Mouse (Mus musculus) liver (tissue): Measurements from ENCODE around the gene Akr1d1.

Experiments
- DNase-seq: peaks from one replicate; pipeline ENCODE4 v3.0.0-alpha.2; 2020; ENCODE audit warnings: mixed read lengths

Akr1d1 gene

GRCm38 (mm10) chr6:37529940-37530339 lies at the start of gene Akr1d1:
Gene Akr1d1 (plus strand): TSS chr6:37530173.
- no peak for DNase-seq

DNA sequence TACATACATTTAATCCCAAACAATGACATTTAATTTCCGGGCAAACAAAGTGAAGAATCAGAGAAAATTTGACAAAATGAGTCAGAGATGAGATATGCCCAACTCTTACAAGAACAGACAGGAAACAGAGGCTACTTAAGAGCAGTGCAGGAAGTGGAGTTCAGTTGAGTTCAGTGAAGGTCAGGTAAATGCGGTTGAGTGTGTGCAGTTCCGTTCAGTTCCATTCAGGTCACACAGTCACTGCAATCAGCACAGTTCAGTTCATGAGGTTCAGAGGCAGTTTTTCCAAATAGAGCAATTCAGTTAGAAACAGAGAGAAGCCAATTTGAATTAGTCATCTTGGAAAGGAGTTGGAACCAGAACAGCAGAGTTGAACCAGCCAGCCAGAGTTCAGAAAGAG lies 48.8 kb upstream of the Akr1d1 start:
- no peak for DNase-seq

DNA sequence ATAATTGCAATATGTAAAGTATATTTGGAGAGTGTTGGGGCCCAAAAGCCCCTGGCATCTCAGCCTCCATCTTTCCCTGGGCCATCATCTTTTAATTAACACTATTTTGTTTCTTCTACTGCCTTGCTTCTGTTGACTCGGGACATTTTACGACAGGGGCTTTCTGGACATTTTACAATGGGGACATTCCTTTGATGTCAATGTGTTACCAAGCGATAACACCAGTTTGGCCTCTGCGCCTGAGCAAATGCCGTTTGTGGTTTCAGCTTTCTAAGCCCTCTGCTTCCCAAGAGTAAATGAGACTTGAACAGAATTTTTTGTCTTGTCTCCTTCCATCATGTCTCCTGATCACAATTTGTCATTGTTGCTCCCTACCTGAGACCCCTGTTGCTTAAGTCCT lies 46.7 kb upstream of the Akr1d1 start:
- DNase-seq: peak; percentile 32

GRCm38 (mm10) chr6:37484588-37485070 lies 45.3 kb upstream of the Akr1d1 start:
- no peak for DNase-seq

GRCm38 (mm10) chr6:37486502-37486901 lies 43.5 kb upstream of the Akr1d1 start:
- DNase-seq: no peak

DNA sequence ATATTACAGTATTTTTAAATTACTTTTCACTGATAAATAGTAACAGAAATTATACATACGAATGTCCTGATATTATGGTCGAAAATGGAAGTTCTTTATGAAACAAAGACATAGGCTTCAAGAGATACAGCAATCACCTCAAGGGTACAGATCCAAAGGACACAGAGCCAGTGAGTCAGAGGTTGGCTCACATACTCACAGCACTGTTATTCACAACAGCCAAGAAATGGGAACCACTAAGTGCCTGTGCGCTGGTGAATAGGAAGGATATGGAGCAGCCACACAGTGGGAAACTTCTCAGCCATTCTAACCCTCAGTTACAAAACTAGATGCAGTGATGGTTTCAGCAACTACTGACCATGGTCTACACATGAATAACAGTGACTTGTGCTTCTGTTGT lies 37.7 kb upstream of the Akr1d1 start:
- no peak for DNase-seq

GRCm38 (mm10) chr6:37494957-37495356 lies 35.0 kb upstream of the Akr1d1 start:
- no peak for DNase-seq

DNA sequence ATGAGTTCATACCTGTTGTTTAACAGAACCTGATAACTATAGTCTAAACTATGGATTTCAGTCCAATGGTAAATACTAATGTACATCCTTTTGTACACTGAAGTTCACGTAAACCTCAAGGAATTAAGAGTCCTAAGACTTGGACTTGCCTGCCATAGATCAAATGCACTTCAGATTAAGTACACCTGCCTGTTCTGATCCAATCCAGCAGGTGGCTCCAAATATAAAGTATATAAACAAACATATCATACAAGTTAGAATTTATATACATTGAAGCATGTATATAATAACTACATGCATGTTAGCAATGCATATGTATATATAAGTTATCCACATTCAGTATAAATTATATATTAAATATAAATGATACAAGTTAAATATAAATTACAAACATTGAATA lies 33.1 kb upstream of the Akr1d1 start:
- no peak for DNase-seq

DNA sequence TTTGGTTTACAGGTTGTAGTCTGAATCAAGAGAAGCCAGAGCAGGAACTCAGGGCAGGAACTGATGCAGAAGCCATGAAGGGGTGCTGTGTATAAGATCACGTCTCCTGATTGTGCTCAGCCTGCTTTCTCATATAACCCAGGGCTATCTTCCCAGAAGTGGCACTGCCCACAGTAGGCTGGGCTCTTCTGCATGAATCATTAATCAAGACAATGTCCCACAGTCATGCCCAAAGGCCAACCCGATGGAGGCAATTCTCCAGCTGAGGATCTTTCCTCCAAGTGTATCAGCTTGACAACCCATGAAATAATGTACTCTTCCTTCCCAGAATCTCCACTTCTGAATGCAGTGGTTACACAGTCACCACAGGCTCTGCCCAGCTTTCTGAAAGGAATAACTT lies 24.4 kb upstream of the Akr1d1 start:
- DNase-seq: no peak

DNA sequence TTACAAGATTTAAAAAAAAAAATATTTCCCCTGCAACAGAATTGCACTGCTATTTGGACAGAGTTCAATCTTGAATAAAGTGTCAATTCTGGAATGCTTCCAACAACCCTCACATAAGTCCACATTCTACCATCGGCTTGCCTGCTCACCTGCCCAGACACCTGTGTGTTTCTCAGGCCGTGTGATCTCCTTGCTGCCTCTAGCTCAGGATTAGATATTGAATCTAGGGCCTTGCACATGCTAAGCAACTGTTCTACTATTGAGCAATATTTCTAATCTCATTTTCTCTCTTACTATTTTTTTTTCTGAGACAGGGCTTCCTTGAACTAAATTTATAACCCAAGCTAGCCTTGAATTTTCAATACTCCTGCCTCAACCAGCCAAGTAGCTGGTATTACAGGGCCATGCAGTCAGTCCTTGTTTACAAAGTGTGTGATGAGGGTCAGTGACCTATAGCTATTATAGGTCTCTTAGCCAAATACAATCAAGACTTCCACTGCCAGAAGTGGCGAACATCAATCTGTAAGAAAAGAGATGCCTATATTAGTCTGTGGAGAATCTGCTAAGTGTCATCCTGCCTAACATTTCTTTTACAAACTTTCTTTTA lies 23.0 kb upstream of the Akr1d1 start:
- no peak for DNase-seq

DNA sequence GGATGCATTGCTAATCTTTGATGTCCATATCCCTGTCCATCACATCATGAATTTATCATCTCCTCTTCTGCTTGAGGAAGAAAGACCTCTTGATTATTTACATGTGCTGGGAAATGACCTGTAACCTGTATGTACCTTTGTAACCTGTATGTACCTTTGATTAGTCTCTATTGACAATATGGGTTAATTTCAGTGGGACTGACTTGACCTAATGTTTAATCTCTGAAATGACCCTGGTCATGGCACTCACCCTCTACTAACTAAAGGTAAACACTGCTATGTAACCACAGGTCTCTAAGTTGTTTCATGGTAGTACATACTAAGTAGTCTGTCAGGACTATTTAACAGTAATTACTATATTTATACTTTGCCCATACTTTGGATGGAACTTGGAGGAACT lies 19.2 kb upstream of the Akr1d1 start:
- no peak for DNase-seq

DNA sequence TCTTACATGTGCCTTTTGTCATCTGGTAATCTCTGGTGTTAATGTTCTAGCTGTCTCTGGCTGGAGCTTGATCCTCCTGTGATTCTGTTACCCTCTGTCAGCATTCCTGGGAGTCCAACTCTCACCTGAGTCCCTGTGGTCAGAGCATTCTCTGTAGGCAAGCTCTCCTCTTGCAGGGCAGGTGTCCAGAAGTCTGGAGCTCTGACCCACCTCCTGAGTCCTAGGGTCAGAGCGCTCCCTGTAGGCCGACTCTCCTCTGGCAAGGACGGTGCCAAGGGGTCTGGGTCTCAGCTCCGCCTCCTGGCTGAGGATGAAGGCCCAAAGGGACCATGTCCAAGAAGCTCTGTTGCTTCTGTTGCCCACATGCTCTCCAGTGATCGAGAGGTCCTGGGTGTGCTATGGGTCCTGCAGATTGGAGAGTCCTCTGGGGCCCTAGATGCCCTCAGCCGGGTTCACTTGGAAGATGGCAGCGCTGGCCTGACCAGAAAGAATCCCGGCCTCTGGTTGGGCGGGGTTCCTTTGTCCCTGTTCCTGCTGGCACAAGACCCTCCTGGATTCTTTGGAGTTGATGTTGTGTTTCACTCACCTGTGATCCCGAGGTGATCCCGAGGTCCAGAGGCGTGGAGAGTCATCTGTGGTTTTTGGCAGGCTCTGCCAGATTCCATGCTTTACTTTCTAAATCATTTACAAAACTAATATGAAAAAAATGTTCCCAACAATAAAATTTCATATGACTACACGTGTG lies 9.2 kb upstream of the Akr1d1 start:
- no peak for DNase-seq

- no peak for DNase-seq
Observed at GRCm38 (mm10) chr6:37532036-37532435, 2.1 kb downstream of the Akr1d1 start.

DNA sequence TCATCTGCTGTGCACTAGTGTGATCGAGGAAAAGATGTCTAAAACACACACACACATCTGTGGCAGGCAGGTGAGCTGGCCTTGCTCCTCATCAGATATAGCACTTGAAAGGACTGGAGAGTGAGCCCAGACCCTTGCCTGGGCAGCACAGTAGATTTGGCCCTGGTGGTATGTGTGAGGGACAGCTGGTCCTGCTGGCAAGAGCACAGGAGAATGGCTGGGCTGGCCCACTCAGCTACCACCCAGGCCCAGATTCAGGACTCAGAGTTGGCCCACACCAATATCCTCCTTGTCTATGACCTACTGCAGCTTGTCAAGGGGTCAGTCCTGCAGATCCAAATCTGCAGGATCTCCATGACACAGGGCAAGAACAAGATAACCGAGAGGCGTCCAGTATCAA lies 6.9 kb downstream of the Akr1d1 start:
- DNase-seq: no peak

GRCm38 (mm10) chr6:37537801-37538200 lies 7.8 kb downstream of the Akr1d1 start:
- no peak for DNase-seq

- DNase-seq: no peak
Observed at GRCm38 (mm10) chr6:37538792-37539191, 8.8 kb downstream of the Akr1d1 start.

- DNase-seq: no peak
Observed at GRCm38 (mm10) chr6:37539403-37539802, 9.4 kb downstream of the Akr1d1 start.

DNA sequence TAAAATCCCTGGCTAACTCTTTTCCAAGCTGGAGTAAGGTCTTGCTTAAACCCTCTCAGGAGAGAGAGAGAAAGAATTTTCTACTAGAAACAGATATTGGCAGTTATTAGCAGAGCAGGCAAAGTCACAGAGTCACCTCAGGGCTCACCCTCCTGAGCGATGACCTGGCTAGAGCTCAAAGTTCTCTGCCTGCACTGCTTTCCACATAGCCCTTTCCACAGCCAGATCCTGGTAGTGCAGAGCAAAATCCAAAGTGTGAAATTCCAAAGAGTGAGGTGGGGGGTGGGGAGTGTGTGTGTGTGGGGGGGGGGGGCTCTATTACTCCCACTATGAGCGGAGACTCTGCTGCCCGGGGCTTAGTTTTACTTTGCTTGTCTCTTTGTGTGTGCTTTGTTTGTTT lies 10.1 kb downstream of the Akr1d1 start:
- DNase-seq: peak; percentile 28

DNA sequence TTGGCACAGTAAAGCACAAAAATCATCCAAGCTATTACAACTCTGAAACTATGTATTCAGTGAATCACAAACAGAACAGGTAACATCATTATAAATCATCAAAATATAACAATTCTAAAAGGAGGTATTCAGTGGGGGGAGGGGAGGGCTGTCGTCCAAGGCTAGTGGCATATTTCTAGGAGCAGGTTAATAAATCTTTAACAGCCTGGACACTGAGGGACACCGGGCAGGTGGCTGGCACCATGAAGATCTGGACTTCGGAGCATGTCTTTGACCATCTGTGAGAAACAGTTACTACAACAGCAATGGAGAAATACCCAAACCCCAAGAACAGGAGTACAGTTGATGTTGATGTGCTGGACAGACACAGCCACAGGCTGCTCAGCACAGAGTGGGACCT lies 11.2 kb downstream of the Akr1d1 start:
- no peak for DNase-seq

- no peak for DNase-seq
Observed at GRCm38 (mm10) chr6:37542145-37542544, 12.2 kb downstream of the Akr1d1 start.

DNA sequence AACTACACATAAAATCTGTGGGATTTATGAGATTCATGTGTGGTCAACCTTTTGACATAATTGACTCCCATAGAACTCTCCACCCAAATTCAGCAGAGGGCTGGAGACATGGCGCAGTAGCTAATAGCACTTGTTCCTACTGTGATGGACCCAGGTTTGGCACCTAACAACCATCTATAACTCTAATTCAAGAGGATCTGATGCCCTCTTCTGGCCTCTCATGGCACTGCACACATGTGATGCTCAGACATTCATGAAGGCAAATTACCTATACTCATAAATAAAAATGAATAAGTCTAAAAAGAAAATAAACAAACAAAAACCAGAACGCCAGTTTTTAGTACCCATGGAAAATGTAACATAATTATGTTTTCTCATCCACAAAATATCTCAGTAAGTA lies 22.8 kb downstream of the Akr1d1 start:
- peak; percentile 47 for DNase-seq

- DNase-seq: peak; percentile 18
Observed at GRCm38 (mm10) chr6:37553926-37554325, 24.0 kb downstream of the Akr1d1 start.

DNA sequence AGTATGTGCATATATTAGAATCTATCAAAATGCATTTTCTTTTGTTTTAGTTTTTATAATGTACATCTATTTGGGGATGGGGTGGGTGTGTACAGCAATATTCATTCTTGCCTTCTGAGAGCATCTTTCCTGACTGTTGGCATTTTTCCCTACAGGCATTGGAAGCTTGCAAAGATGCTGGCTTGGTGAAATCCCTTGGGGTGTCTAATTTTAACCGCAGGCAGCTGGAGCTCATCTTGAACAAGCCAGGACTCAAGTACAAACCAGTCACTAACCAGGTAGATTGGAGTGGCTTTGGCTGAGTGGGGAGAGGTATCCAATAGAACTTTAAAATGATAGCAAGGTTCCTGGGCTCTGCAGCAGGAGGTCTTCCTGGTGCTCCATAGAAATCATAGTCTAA lies 24.4 kb downstream of the Akr1d1 start:
- no peak for DNase-seq

DNA sequence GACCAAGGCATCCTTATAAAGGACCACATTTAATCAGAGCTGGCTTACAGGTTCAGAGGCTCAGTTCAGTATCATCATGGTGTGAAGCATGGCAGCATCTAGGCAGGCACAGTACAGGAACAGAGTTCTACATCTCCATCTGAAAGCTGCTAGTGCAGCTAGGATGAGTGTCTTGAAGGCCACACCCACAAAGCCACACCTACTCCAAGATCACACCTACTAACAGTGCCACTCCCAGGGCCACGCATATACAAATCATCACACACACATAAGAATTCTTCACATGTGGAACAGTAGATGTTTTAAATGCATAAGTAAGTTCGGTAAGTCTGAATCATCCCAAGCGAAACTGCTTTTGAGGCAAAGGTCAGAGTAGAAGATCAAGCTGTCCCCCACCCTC lies 33.9 kb downstream of the Akr1d1 start:
- DNase-seq: no peak

DNA sequence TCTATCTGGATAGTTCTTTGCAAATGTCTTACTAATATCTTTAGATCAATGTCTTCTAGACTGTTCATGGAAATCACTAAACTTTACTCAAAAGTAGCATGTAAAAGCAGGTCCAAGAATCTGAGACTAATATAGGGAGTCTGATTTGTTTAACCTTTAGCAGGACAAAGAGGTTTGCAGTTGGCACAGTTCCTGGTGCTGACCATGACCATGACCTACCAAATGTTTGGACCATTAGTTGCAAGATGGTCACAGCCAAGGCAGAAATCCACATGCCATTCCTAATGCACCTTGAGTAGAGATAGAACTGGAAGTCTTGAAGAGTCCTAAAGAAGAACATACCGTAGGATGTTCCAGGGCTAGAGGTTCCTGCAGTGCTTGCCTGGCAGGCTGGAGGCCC lies 37.4 kb downstream of the Akr1d1 start:
- DNase-seq: no peak
